Mouse (Mus musculus): Measurements from ENCODE around the gene Lurap1l.
"Not testable (repeated sequence)": the region's sequence is repeated elsewhere in the genome, so short reads cannot be mapped to it uniquely, and the experiment has no call there.

The Lurap1l gene

GRCm38 (mm10) chr4:80910481-80910870 is at the start of gene Lurap1l:
Gene Lurap1l, plus strand, starts transcription at chr4:80910646.
- peak; percentile 59 to 62 for DNase-seq

GRCm38 (mm10) chr4:80862962-80863361 is 47.5 kb upstream of the Lurap1l start:
- DNase-seq = no peak

GRCm38 (mm10) chr4:80863906-80864305 is 46.5 kb upstream of the Lurap1l start:
- DNase-seq = no peak

- peak in 1 of 2 experiments; percentile 34 for DNase-seq
Measured at GRCm38 (mm10) chr4:80864511-80864922, 45.9 kb upstream of the Lurap1l start.

- peak in 1 of 2 experiments; percentile 27 for DNase-seq
Measured at GRCm38 (mm10) chr4:80866065-80866464, 44.4 kb upstream of the Lurap1l start.

GRCm38 (mm10) chr4:80869598-80869997 is 40.8 kb upstream of the Lurap1l start:
- no peak for DNase-seq

- peak in 1 of 2 experiments; percentile 16 for DNase-seq
Measured at GRCm38 (mm10) chr4:80872847-80873644, 37.4 kb upstream of the Lurap1l start.

- DNase-seq = no peak
Measured at GRCm38 (mm10) chr4:80874121-80874859, 36.2 kb upstream of the Lurap1l start.

- no peak for DNase-seq
Measured at GRCm38 (mm10) chr4:80875055-80875454, 35.4 kb upstream of the Lurap1l start.

- no peak for DNase-seq
Measured at GRCm38 (mm10) chr4:80881996-80882599, 28.3 kb upstream of the Lurap1l start.

- DNase-seq = no peak
Measured at GRCm38 (mm10) chr4:80886631-80887030, 23.8 kb upstream of the Lurap1l start.

GRCm38 (mm10) chr4:80891004-80891403 is 19.4 kb upstream of the Lurap1l start:
- no peak for DNase-seq

GRCm38 (mm10) chr4:80895278-80895894 is 15.1 kb upstream of the Lurap1l start:
- DNase-seq = peak in 1 of 2 experiments; percentile 28

GRCm38 (mm10) chr4:80906726-80907125 is 3.7 kb upstream of the Lurap1l start:
- no peak for DNase-seq

- no peak for DNase-seq
Measured at GRCm38 (mm10) chr4:80907973-80908372, 2.5 kb upstream of the Lurap1l start.

GRCm38 (mm10) chr4:80908902-80909301 is 1.5 kb upstream of the Lurap1l start:
- no peak for DNase-seq

GRCm38 (mm10) chr4:80910871-80911701 is 640 bp downstream of the Lurap1l start:
- peak; percentile 57 to 68 for DNase-seq

- DNase-seq = peak; percentile 90 to 92
Measured at GRCm38 (mm10) chr4:80911706-80912540, 1.5 kb downstream of the Lurap1l start.

- no peak for DNase-seq
Measured at GRCm38 (mm10) chr4:80915211-80915610, 4.8 kb downstream of the Lurap1l start.

GRCm38 (mm10) chr4:80916695-80917094 is 6.2 kb downstream of the Lurap1l start:
- no peak for DNase-seq

- not testable (repeated sequence) for DNase-seq
Measured at GRCm38 (mm10) chr4:80917128-80917527, 6.7 kb downstream of the Lurap1l start.

Data from lung, postnatal 4 days (tissue).